Mouse (Mus musculus): ENCODE results near the gene Gnb2. TPM values are rescaled to one million over a fixed set of nuclear protein-coding genes. Genes with fewer than 3 reads are reported as not detected.

The Gnb2 gene
- total and polyA plus RNA-seq, 3 experiments = 548 to 550 TPM; not detected in 1

- Histone ChIP-seq H3K36me3 (ENCODE audit: control insufficient read depth in 1 of 2, insufficient read depth in 2 of 2, low read length in 2 of 2) (peaks cover 0 to 6% of the 10 kb centered on the region in 2 experiments; a peak in 2 of 4 replicates), H3K4me3 (ENCODE audit: control insufficient read depth in 1 of 2, insufficient read depth in 1 of 2, low read depth in 2 of 2, low read length in 2 of 2) (no peak overlapping the region), H3K9me3 (replicated peaks; ENCODE audit: insufficient read depth, low read length) (no peaks in the 10 kb centered on the region), H3K4me1 (ENCODE audit: control insufficient read depth in 1 of 2, insufficient read depth in 2 of 2, low read length in 2 of 2) (no peaks in the 10 kb centered on the region), H3K79me2 (ENCODE audit: control insufficient read depth, insufficient read depth, low read length, poor library complexity) (no peaks in the 10 kb centered on the region), H3K27ac (ENCODE audit: control insufficient read depth, low read depth, low read length) (no peak overlapping the region), H3K27me3 (ENCODE audit: control insufficient read depth in 1 of 2, insufficient read depth in 2 of 2, low read length in 2 of 2) (no peaks in the 10 kb centered on the region), H3K9ac (ENCODE audit: control insufficient read depth, low read depth, low read length, poor library complexity, severe bottlenecking) (no peak overlapping the region)
- no peak for TF ChIP-seq ZKSCAN1 (IDR thresholded peaks at IDR 0.05; ENCODE audit: low read depth, low read length)
- TF ChIP-seq RCOR1 (IDR thresholded peaks at IDR 0.05; ENCODE audit: low read depth, low read length) = no peak
- TF ChIP-seq MXI1 (IDR thresholded peaks at IDR 0.05; ENCODE audit: low read depth, low read length) = no peak
- TF ChIP-seq GATA1 (IDR thresholded peaks at IDR 0.05; ENCODE audit: low read depth, low read length) = no peak
- TF ChIP-seq BHLHE40 (IDR thresholded peaks at IDR 0.05; ENCODE audit: borderline replicate concordance, low read depth, low read length) = no peak
- no peak for TF ChIP-seq POLR2AphosphoS2 (IDR thresholded peaks at IDR 0.05; ENCODE audit: low read length)
- no peak for TF ChIP-seq SIN3A (IDR thresholded peaks at IDR 0.05; ENCODE audit: low read length)
- TF ChIP-seq ETS1 (IDR thresholded peaks at IDR 0.05; ENCODE audit: low read depth, low read length) = no peak
- no peak for TF ChIP-seq EP300 (IDR thresholded peaks at IDR 0.05; ENCODE audit: low read depth in 1 of 2, low read length in 2 of 2)
- no peak for TF ChIP-seq MYC (IDR thresholded peaks at IDR 0.05; ENCODE audit: low read depth, low read length)
- TF ChIP-seq NRF1 (IDR thresholded peaks at IDR 0.05; ENCODE audit: insufficient read depth, low read depth, low read length, poor library complexity, severe bottlenecking) = no peak
- no peak for TF ChIP-seq MAZ (IDR thresholded peaks at IDR 0.05; ENCODE audit: low read depth, low read length)
- no peak for TF ChIP-seq NELFE (IDR thresholded peaks at IDR 0.05; ENCODE audit: low read depth, low read length)
- TF ChIP-seq CHD1 (IDR thresholded peaks at IDR 0.05; ENCODE audit: low read depth, low read length) = no peak
- TF ChIP-seq TAL1 (IDR thresholded peaks at IDR 0.05; ENCODE audit: low read length) = no peak
- no peak for DNase-seq (ENCODE audit: low read depth, low spot score)
Measured at GRCm38 (mm10) chr5:137522711-137523110, 10.6 kb downstream of the Gnb2 start.

DNA sequence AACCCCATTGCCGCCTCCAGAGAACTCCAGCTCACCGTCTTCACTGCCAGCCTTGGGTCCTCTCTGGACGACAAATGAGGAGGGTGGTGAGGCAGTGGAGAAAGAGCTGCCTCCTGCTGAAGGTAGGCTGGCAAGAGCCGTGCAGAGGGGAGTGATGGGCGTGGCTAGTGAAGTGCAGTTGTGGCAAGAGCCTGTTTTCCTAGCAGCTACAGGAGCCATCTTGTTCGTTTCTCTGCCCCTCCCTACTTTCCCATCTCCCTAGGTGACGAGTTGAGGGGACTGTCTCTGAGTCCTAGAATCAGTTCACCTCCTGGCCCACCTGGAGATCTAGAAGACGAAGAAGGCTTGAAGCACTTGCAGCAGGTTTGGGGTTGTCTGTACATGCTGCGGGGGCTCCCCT lies 11.4 kb downstream of the Gnb2 start:
- no peaks in the 10 kb centered on the region for H3K79me2 ChIP-seq (ENCODE audit: control insufficient read depth, insufficient read depth, low read length, poor library complexity)
- no peak for DNase-seq (ENCODE audit: low read depth, low spot score)
- H3K4me3 ChIP-seq (ENCODE audit: control insufficient read depth in 1 of 2, insufficient read depth in 1 of 2, low read depth in 2 of 2, low read length in 2 of 2) = no peak overlapping the region
- H3K36me3 ChIP-seq (ENCODE audit: control insufficient read depth in 1 of 2, insufficient read depth in 2 of 2, low read length in 2 of 2) = peaks cover 0 to 4% of the 10 kb centered on the region in 2 experiments; a peak in 2 of 4 replicates
- no peaks in the 10 kb centered on the region for H3K27me3 ChIP-seq (ENCODE audit: control insufficient read depth in 1 of 2, insufficient read depth in 2 of 2, low read length in 2 of 2)
- H3K9me3 ChIP-seq (replicated peaks; ENCODE audit: insufficient read depth, low read length) = no peaks in the 10 kb centered on the region
- H3K9ac ChIP-seq (ENCODE audit: control insufficient read depth, low read depth, low read length, poor library complexity, severe bottlenecking) = no peak overlapping the region
- TF ChIP-seq HCFC1 (IDR thresholded peaks at IDR 0.05; ENCODE audit: low read depth, low read length) = no peak
- TF ChIP-seq MEF2A (IDR thresholded peaks at IDR 0.05; ENCODE audit: extremely low read depth, insufficient replicate concordance, low read depth, low read length, poor library complexity, severe bottlenecking) = no peak
- no peak for TF ChIP-seq MAX (IDR thresholded peaks at IDR 0.05; ENCODE audit: low read length)
- TF ChIP-seq GATA1 (IDR thresholded peaks at IDR 0.05; ENCODE audit: low read depth, low read length) = no peak
- no peak for TF ChIP-seq ZC3H11A (IDR thresholded peaks at IDR 0.05; ENCODE audit: low read depth, low read length)
- TF ChIP-seq ZNF384 (IDR thresholded peaks at IDR 0.05; ENCODE audit: low read depth, low read length) = no peak
- TF ChIP-seq ETS1 (IDR thresholded peaks at IDR 0.05; ENCODE audit: low read depth, low read length) = no peak
- TF ChIP-seq MAFK (IDR thresholded peaks at IDR 0.05; ENCODE audit: borderline replicate concordance, low read depth, low read length) = no peak
- no peak overlapping the region for H3K27ac ChIP-seq (ENCODE audit: control insufficient read depth, low read depth, low read length)
- no peaks in the 10 kb centered on the region for H3K4me1 ChIP-seq (ENCODE audit: control insufficient read depth in 1 of 2, insufficient read depth in 2 of 2, low read length in 2 of 2)
